Mouse (Mus musculus): ENCODE results near the gene Nccrp1.
"Not testable (repeated sequence)": the region's sequence is repeated elsewhere in the genome, so short reads cannot be mapped to it uniquely, and the experiment has no call there.

Nccrp1 gene

DNA sequence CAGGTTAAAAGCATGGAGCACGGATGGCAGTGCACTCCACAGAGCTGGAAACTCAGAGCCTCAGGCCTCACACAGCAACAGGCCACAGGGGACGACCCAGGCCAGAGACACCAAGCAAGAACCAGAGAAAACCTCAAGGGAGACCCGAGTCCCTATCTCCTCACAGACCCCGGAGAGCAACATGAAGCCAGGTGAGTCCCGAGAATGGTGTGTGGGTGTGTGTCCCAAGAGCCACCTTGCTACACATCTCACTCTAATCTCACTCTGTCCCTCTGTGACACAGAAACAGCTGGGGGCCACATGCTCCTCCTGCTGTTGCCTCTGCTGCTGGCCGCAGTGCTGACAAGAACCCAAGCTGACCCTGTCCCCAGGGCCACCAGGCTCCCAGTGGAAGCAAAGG, 24.5 kb downstream of the Nccrp1 start, which contains the start of gene Ifnl3:
Ifnl3 (plus strand) TSS at position 301 of the 400 bp plus-strand sequence.
- DNase-seq (ENCODE audit: low spot score), result not testable (repeated sequence)

- DNase-seq (ENCODE audit: low spot score), result no peak
These were observed 35.6 kb downstream of the Nccrp1 start for GRCm38 (mm10) chr7:28511441-28511840.

- DNase-seq (ENCODE audit: low spot score), result not testable (repeated sequence)
These were observed 36.6 kb downstream of the Nccrp1 start, which contains the start of gene Ifnl2 for GRCm38 (mm10) chr7:28510405-28510974. Ifnl2 (minus strand) TSS chr7:28510455.

DNA sequence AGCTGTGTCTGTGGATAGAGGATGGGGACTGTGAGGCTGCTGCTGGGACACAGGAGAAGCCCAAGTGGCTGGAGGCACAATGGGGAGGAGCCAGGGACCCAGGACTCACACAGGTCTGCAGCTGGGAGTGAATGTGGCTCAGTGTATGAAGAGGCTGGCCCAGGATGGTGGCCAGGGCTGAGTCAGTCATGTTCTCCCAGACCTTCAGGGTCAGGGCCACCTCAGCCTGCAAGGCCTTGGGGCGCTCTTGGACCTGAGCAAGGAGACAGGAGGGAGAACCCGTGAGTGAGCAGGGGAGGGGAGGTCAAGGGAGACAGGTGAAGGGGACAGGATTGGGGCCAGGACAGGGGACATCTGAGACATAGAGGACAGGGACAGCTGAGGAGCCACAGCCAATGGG, 37.9 kb downstream of the Nccrp1 start:
- not testable (repeated sequence) for DNase-seq (ENCODE audit: low spot score)

- no peak for DNase-seq (ENCODE audit: low spot score)
These were observed 41.5 kb downstream of the Nccrp1 start for GRCm38 (mm10) chr7:28505585-28505984.

DNA sequence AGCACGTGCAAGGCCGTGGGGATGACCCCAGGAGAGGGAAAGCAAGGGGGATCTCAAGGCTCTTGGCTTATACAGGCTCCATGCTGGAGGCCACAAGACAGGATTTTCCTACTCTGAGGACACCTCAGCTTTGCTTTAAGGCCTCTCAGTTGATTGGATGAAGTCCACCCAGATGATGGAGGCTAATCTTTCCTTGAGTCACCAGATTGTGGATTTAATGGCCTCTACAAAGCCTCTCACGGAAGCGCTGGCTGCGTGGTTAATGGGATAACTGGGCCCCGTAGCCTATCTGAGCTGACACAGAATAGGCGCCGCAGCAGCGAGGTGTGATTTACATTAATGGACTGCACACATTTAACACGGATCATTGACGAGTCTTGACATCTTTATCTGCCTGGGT, 51.6 kb downstream of the Nccrp1 start:
- DNase-seq (ENCODE audit: low spot score), result no peak

Data from urinary bladder, postnatal 25 days (tissue).